Mouse (Mus musculus) MEL (cell line): Measurements from ENCODE around the gene Siae. TPM values are rescaled to one million over a fixed set of nuclear protein-coding genes. Genes with fewer than 3 reads are reported as not detected.
A peak's percentile ranks its signal among the peaks of the same experiment; 100 is the strongest.

Source experiments
- DNase-seq: peaks from one replicate; pipeline ENCODE4 v3.0.0; 2011; ENCODE audit warnings: low read depth, low spot score
- H3K27ac ChIP-seq: 2 replicates; pipeline ENCODE4 v1.5.1; 2012; ENCODE audit warnings: low read depth, mild to moderate bottlenecking, control low read depth, low read length, moderate library complexity; ENCODE audit not compliant: control insufficient read depth
- H3K27me3 ChIP-seq, 2 experiments: fragments of 150-350 bp in 1 of 2; sonication (generic) in 1 of 2; 2 replicates each; pipeline ENCODE4 v1.6.1; 2012; ENCODE audit warnings: low read length in 2 of 2, mild to moderate bottlenecking in 2 of 2, improper control_type of control experiment in 1 of 2, moderate library complexity in 1 of 2; ENCODE audit not compliant: insufficient read depth in 2 of 2, control insufficient read depth in 1 of 2
- H3K36me3 ChIP-seq, 2 experiments: 2 replicates each; pipeline ENCODE4 v1.6.1; 2012 to 2014; ENCODE audit warnings: low read length in 2 of 2, improper control_type of control experiment in 1 of 2, inconsistent platforms in 1 of 2, mild to moderate bottlenecking in 1 of 2; ENCODE audit not compliant: insufficient read depth in 2 of 2, control insufficient read depth in 1 of 2
- H3K4me1 ChIP-seq, 2 experiments: fragments of 150-350 bp in 1 of 2; sonication (generic) in 1 of 2; 2 replicates each; pipeline ENCODE4 v1.6.1; 2012; ENCODE audit warnings: low read length in 2 of 2, improper control_type of control experiment in 1 of 2, mild to moderate bottlenecking in 1 of 2; ENCODE audit not compliant: insufficient read depth in 2 of 2, control insufficient read depth in 1 of 2
- H3K4me3 ChIP-seq, 2 experiments: fragments of 150-350 bp in 1 of 2; sonication (generic) in 1 of 2; 2 replicates each; pipeline ENCODE4 v1.5.1; 2012; ENCODE audit warnings: low read depth in 2 of 2, low read length in 2 of 2, mild to moderate bottlenecking in 2 of 2, moderate library complexity in 2 of 2, control low read depth in 1 of 2, improper control_type of control experiment in 1 of 2; ENCODE audit not compliant: control insufficient read depth in 1 of 2, insufficient read depth in 1 of 2
- H3K79me2 ChIP-seq: 2 replicates; pipeline ENCODE4 v1.6.1; 2012; ENCODE audit warnings: mild to moderate bottlenecking, low read length, moderate library complexity; ENCODE audit not compliant: control insufficient read depth, poor library complexity, insufficient read depth
- H3K9ac ChIP-seq: 2 replicates; pipeline ENCODE4 v1.6.1; 2012; ENCODE audit warnings: low read depth, mild to moderate bottlenecking, control low read depth, low read length, moderate library complexity; ENCODE audit not compliant: control insufficient read depth, poor library complexity, severe bottlenecking
- H3K9me3 ChIP-seq: fragments of 150-350 bp; sonication (generic); replicated peaks from 2 replicates; pipeline ENCODE4 v1.6.1; 2012; ENCODE audit warnings: mild to moderate bottlenecking, low read length, improper control_type of control experiment, moderate library complexity; ENCODE audit not compliant: insufficient read depth
- BHLHE40 ChIP-seq: IDR thresholded peaks from 2 replicates; pipeline ENCODE4 v1.6.1; 2012; ENCODE audit warnings: low read depth, mild to moderate bottlenecking, inconsistent platforms, low read length, improper control_type of control experiment, borderline replicate concordance
- CHD1 ChIP-seq: IDR thresholded peaks from 2 replicates; pipeline ENCODE4 v1.6.1; 2012; ENCODE audit warnings: low read depth, mild to moderate bottlenecking, inconsistent platforms, low read length, improper control_type of control experiment
- CHD2 ChIP-seq: IDR thresholded peaks from 2 replicates; pipeline ENCODE4 v1.6.1; 2011; ENCODE audit warnings: low read length, improper control_type of control experiment
- ELF1 ChIP-seq: IDR thresholded peaks from 2 replicates; pipeline ENCODE4 v1.6.1; 2014; ENCODE audit warnings: low read depth, mild to moderate bottlenecking, inconsistent platforms, low read length, improper control_type of control experiment, moderate library complexity
- ETS1 ChIP-seq: IDR thresholded peaks from 2 replicates; pipeline ENCODE4 v1.6.1; 2012; ENCODE audit warnings: low read depth, mild to moderate bottlenecking, inconsistent platforms, low read length, improper control_type of control experiment, moderate library complexity
- GABPA ChIP-seq: IDR thresholded peaks from 2 replicates; pipeline ENCODE4 v1.6.1; 2012; ENCODE audit warnings: low read depth, mild to moderate bottlenecking, inconsistent platforms, low read length, improper control_type of control experiment, moderate library complexity
- GATA1 ChIP-seq: IDR thresholded peaks from 2 replicates; pipeline ENCODE4 v1.6.1; 2011; ENCODE audit warnings: low read depth, low read length, improper control_type of control experiment
- HCFC1 ChIP-seq: IDR thresholded peaks from 2 replicates; pipeline ENCODE4 v1.6.1; 2012; ENCODE audit warnings: low read depth, mild to moderate bottlenecking, inconsistent platforms, low read length, improper control_type of control experiment, moderate library complexity
- JUND ChIP-seq: IDR thresholded peaks from 2 replicates; pipeline ENCODE4 v1.6.1; 2011; ENCODE audit warnings: low read depth, mild to moderate bottlenecking, improper control_type of control experiment, low read length
- KAT2A ChIP-seq: conservative IDR thresholded peaks from 2 replicates; pipeline ENCODE4 v1.6.1; 2012; ENCODE audit warnings: low read depth, low read length, improper control_type of control experiment, inconsistent platforms
- MAZ ChIP-seq: IDR thresholded peaks from 2 replicates; pipeline ENCODE4 v1.6.1; 2012; ENCODE audit warnings: low read depth, mild to moderate bottlenecking, inconsistent platforms, low read length, improper control_type of control experiment
- MEF2A ChIP-seq: IDR thresholded peaks from 2 replicates; pipeline ENCODE4 v1.6.1; 2014; ENCODE audit warnings: low read depth, mild to moderate bottlenecking, inconsistent platforms, low read length, improper control_type of control experiment; ENCODE audit not compliant: poor library complexity, insufficient replicate concordance, severe bottlenecking; ENCODE audit errors: extremely low read depth
- MXI1 ChIP-seq: IDR thresholded peaks from 2 replicates; pipeline ENCODE4 v1.6.1; 2011; ENCODE audit warnings: mild to moderate bottlenecking, low read depth, low read length, improper control_type of control experiment
- MYC ChIP-seq: IDR thresholded peaks from 2 replicates; pipeline ENCODE4 v1.6.1; 2011; ENCODE audit warnings: low read depth, mild to moderate bottlenecking, low read length, improper control_type of control experiment, moderate library complexity
- NELFE ChIP-seq: IDR thresholded peaks from 2 replicates; pipeline ENCODE4 v1.6.1; 2011; ENCODE audit warnings: low read depth, low read length, improper control_type of control experiment
- NRF1 ChIP-seq: IDR thresholded peaks from 2 replicates; pipeline ENCODE4 v1.6.1; 2014; ENCODE audit warnings: low read depth, mild to moderate bottlenecking, inconsistent platforms, low read length, improper control_type of control experiment, moderate library complexity; ENCODE audit not compliant: poor library complexity, insufficient read depth, severe bottlenecking
- POLR2A ChIP-seq, 2 experiments: IDR thresholded peaks; 2 replicates each; pipeline ENCODE4 v1.6.1; 2011 to 2012; ENCODE audit warnings: low read length in 2 of 2, mild to moderate bottlenecking in 2 of 2, control low read depth in 1 of 2, improper control_type of control experiment in 1 of 2, low read depth in 1 of 2, moderate library complexity in 1 of 2; ENCODE audit not compliant: control insufficient read depth in 1 of 2, insufficient read depth in 1 of 2, poor library complexity in 1 of 2
- POLR2AphosphoS2 ChIP-seq: IDR thresholded peaks from 2 replicates; pipeline ENCODE4 v1.6.1; 2011; ENCODE audit warnings: low read length, improper control_type of control experiment
- POLR2AphosphoS5 ChIP-seq: IDR thresholded peaks from 2 replicates; pipeline ENCODE4 v1.6.1; 2012; ENCODE audit warnings: low read depth, borderline replicate concordance, mild to moderate bottlenecking, inconsistent platforms, low read length, moderate library complexity, mixed read lengths
- RAD21 ChIP-seq: IDR thresholded peaks from 2 replicates; pipeline ENCODE4 v1.6.1; 2011; ENCODE audit warnings: mild to moderate bottlenecking, low read depth, low read length, improper control_type of control experiment
- RCOR1 ChIP-seq: IDR thresholded peaks from 2 replicates; pipeline ENCODE4 v1.6.1; 2012; ENCODE audit warnings: low read depth, mild to moderate bottlenecking, inconsistent platforms, low read length, improper control_type of control experiment
- SIN3A ChIP-seq: IDR thresholded peaks from 2 replicates; pipeline ENCODE4 v1.6.1; 2012; ENCODE audit warnings: low read length, improper control_type of control experiment, inconsistent platforms
- SMC3 ChIP-seq: IDR thresholded peaks from 2 replicates; pipeline ENCODE4 v1.6.1; 2011; ENCODE audit warnings: low read depth, low read length, improper control_type of control experiment
- TAL1 ChIP-seq: IDR thresholded peaks from 2 replicates; pipeline ENCODE4 v1.6.1; 2012; ENCODE audit warnings: mild to moderate bottlenecking, inconsistent platforms, low read length, moderate library complexity, mixed read lengths
- TCF12 ChIP-seq: IDR thresholded peaks from 2 replicates; pipeline ENCODE4 v1.6.1; 2014; ENCODE audit warnings: low read depth, mild to moderate bottlenecking, inconsistent platforms, low read length, improper control_type of control experiment, moderate library complexity
- USF1 ChIP-seq: IDR thresholded peaks from 2 replicates; pipeline ENCODE4 v1.6.1; 2014; ENCODE audit warnings: low read depth, mild to moderate bottlenecking, inconsistent platforms, low read length, improper control_type of control experiment, moderate library complexity
- ZKSCAN1 ChIP-seq: IDR thresholded peaks from 2 replicates; pipeline ENCODE4 v1.6.1; 2012; ENCODE audit warnings: low read depth, mild to moderate bottlenecking, inconsistent platforms, low read length, improper control_type of control experiment, moderate library complexity
- polyA plus RNA-seq, 2 experiments: library from polyadenylated mRNA; stranded (reverse) in 1 of 2; unstranded in 1 of 2; fragments of >175 nt in 1 of 2; fragments of >200 nt in 1 of 2; gene quantifications; 2 replicates each; pipeline versions ENCODE4 v1.2.1 to v1.2.4; 2012; ENCODE audit warnings: low replicate concordance in 2 of 2, low read depth in 1 of 2; ENCODE audit not compliant: insufficient read length in 2 of 2, insufficient read depth in 1 of 2, missing spikeins in 1 of 2
- total RNA-seq: library from RNA; depleted of rRNA; stranded (reverse); fragments of 300-350 nt; gene quantifications from 2 replicates; pipeline ENCODE4 v1.2.3, GENCODE M21; 2012

Gene Siae
- total and polyA plus RNA-seq, 3 experiments = 4.9 to 9.2 TPM; not detected in 1

DNA sequence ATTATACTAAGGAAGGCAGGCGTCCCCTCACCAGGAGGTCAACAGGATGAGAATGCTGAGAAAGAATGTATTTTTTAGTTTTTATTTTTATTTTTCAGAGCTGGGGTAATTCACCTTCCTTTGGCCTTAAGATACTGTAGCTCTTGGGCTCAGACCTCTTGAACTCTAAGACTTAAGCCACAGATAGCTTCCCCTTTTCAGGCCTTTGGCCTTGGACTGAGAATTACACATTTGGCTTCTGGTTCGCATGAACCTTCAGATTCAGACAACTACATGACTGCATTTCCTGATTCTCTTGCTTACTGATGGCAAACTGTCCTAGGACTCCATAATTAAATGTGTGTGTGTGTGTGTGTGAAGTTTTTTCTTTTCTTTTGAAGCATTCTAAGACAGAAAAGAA, 43.1 kb downstream of the Siae start:
- Histone ChIP-seq H3K27me3 (no peaks in the 10 kb centered on the region), H3K9ac (no peak overlapping the region), H3K27ac (no peak overlapping the region), H3K4me1 (peaks cover 6 to 16% of the 10 kb centered on the region in 2 experiments), H3K36me3 (peaks cover 0 to 4% of the 10 kb centered on the region in 2 experiments; a peak in 2 of 4 replicates)
- TF ChIP-seq MEF2A = no peak
- no peak for TF ChIP-seq MXI1
- TF ChIP-seq ELF1 = no peak
- TF ChIP-seq ETS1 = no peak
- TF ChIP-seq KAT2A = no peak
- TF ChIP-seq TAL1 = no peak
- TF ChIP-seq USF1 = no peak
- no peak for TF ChIP-seq RAD21
- TF ChIP-seq BHLHE40 = no peak
- no peak for TF ChIP-seq CHD1
- no peak for TF ChIP-seq SIN3A
- TF ChIP-seq TCF12 = no peak
- no peak for TF ChIP-seq NRF1
- no peak for TF ChIP-seq MYC
- TF ChIP-seq GABPA = no peak
- no peak for TF ChIP-seq RCOR1
- TF ChIP-seq JUND = no peak
- TF ChIP-seq HCFC1 = no peak
- TF ChIP-seq GATA1 = no peak
- no peak for TF ChIP-seq POLR2AphosphoS2
- TF ChIP-seq, all 39 proteins: peak for 0
- peak; percentile 26 for DNase-seq
- no peaks in the 10 kb centered on the region for H3K9me3 ChIP-seq
- no peaks in the 10 kb centered on the region for H3K79me2 ChIP-seq
- H3K4me3 ChIP-seq = no peak overlapping the region

DNA sequence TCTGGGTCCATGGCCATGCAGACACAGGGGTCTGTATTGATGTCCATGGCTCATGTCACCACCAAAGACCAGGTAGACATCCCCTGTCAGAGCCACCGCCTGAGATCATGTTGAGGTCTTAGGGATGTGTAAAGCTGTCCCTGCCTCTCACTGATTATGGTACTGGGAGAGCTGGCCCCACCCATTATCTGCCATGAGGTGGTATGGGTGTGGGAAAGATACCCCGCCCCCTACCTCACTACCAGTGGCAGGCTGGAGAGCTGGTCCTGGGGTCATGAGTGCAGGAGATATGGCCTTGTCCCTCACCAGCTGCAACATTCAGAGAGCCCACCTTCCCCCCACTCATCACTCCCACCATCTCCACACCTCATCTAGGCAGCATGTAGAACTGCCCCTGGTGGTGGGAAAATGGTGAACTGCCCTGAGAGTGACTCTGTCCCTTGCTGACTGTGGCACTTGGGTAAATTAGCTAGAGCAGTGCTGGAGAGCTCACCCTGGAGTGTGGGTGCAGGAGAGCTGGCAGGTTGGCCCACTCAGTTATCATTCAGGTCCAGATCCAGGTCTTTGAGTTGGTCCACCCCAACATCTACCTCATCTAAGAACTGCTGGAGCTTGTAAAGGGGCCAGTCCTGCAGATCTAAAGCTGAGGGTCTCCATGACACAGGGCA, 45.2 kb downstream of the Siae start:
- no peak for DNase-seq
- H3K4me1 ChIP-seq = peaks cover 13 to 16% of the 10 kb centered on the region in 2 experiments
- H3K27ac ChIP-seq = no peak overlapping the region
- TF ChIP-seq GABPA = no peak
- no peak for TF ChIP-seq MEF2A
- TF ChIP-seq SMC3 = no peak
- no peak for TF ChIP-seq GATA1
- TF ChIP-seq POLR2AphosphoS5 = no peak
- no peak for TF ChIP-seq KAT2A
- TF ChIP-seq NELFE = no peak
- TF ChIP-seq POLR2A (IDR thresholded peaks at IDR 0.05; ENCODE audit: control insufficient read depth in 1 of 2, insufficient read depth in 1 of 2, low read depth in 1 of 2, low read length in 2 of 2, poor library complexity in 1 of 2) = no peak
- TF ChIP-seq MAZ = no peak
- TF ChIP-seq ZKSCAN1 = no peak
- no peak for TF ChIP-seq CHD1
- TF ChIP-seq CHD2 = no peak
- peaks cover 0 to 10% of the 10 kb centered on the region in 2 experiments; a peak in 2 of 4 replicates for H3K36me3 ChIP-seq
- H3K4me3 ChIP-seq = no peak overlapping the region
- no peak overlapping the region for H3K9ac ChIP-seq
- H3K9me3 ChIP-seq = no peaks in the 10 kb centered on the region
- H3K27me3 ChIP-seq = no peaks in the 10 kb centered on the region
- no peaks in the 10 kb centered on the region for H3K79me2 ChIP-seq
